In the genomic region with DNA sequence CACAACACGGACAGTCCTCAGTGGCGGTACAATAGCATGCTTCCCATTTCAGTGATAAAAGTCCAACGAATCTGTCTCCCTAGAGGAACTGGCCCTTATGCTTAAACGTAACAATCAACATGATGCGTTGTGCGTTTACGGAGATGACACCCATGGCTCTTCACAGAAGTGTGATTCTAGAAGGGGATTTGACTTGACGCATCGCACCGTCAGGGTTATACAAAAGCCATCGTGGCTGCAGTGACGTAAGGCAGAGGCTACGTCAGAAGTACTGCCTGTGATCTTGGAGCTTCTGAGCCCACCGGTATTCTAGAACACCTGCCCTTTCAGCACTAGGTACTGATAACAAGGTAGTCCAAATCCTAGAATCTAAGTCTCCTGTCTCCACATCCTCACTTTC, we compare ENCODE assay signal across 9 mouse cellular contexts. TPM values are rescaled to one million over a fixed set of nuclear protein-coding genes. Genes with fewer than 3 reads are reported as not detected.
DNase-seq lines count a peak whose midpoint lies in the region; ATAC-seq lines count a peak whose summit lies in the region.
"Had no signal": no experiment of that assay in that cellular context is flagged by ENCODE, and none has a peak within 500 bp of the region (broad histone marks: within the 10 kb centered on the region; RNA-seq: fewer than 3 reads in every experiment).

No protein-coding gene starts in this region.

- no peaks in the 10 kb centered on the region for H3K9me3 ChIP-seq in liver, embryonic 11.5 days (ENCODE audit: control insufficient read depth, low read length)
- no peaks in the 10 kb centered on the region for H3K9me3 ChIP-seq in embryonic facial prominence, embryonic 13.5 days

- H3K27me3 ChIP-seq in liver, embryonic 11.5 days (replicated peaks; ENCODE audit: control insufficient read depth, insufficient read depth, low read length), result no peaks in the 10 kb centered on the region
- 0 out of 2 replicates have a peak, but pooled peaks cover 6% of the 10 kb centered on the region for H3K27me3 ChIP-seq in embryonic facial prominence, embryonic 13.5 days

- ATAC-seq in cerebellum, adult (ENCODE audit: insufficient number of reproducible peaks, low FRiP score, low TSS enrichment), result 0 out of 2 replicates have a peak, but pooled peaks have one; percentile 21
- ATAC-seq in liver, embryonic 11.5 days (replicated peaks; ENCODE audit: low FRiP score), result no peak
- no peak for ATAC-seq in embryonic facial prominence, embryonic 13.5 days (ENCODE audit: insufficient number of reproducible peaks, insufficient read depth, low FRiP score, low TSS enrichment, low read depth)

- H3K27ac ChIP-seq in liver, embryonic 11.5 days (ENCODE audit: low read depth, low read length), result no peak overlapping the region
- H3K27ac ChIP-seq in embryonic facial prominence, embryonic 13.5 days, result no peak overlapping the region
- no peak overlapping the region for H3K27ac ChIP-seq in macrophage

- H3K36me3 ChIP-seq in liver, embryonic 11.5 days (ENCODE audit: control insufficient read depth, insufficient read depth, low read length), result no peaks in the 10 kb centered on the region
- no peaks in the 10 kb centered on the region for H3K36me3 ChIP-seq in embryonic facial prominence, embryonic 13.5 days
- H3K36me3 ChIP-seq in macrophage (ENCODE audit: inconsistent target), result no peaks in the 10 kb centered on the region

- H3K4me2 ChIP-seq in liver, embryonic 11.5 days, result peak overlapping the region; percentile 54
- no peak overlapping the region for H3K4me2 ChIP-seq in embryonic facial prominence, embryonic 13.5 days

- DNase-seq in cerebellum, postnatal 25 days, result no peak
- DNase-seq in liver, embryonic 11.5 days (ENCODE audit: low spot score), result no peak
- no peak for DNase-seq in liver
- no peak for DNase-seq in layer of hippocampus, postnatal 10 days (ENCODE audit: low spot score in 2 of 2)
- DNase-seq in adrenal gland, postnatal 14 days, result no peak
- DNase-seq: cerebellum, adult 11 months had no signal

- H3K4me1 ChIP-seq in liver, embryonic 11.5 days (replicated peaks; ENCODE audit: control insufficient read depth, insufficient read depth, low read length), result peaks cover 1% of the 10 kb centered on the region; the same call in 1 of the 2 replicates
- no peaks in the 10 kb centered on the region; the same call in 1 of the 2 replicates for H3K4me1 ChIP-seq in embryonic facial prominence, embryonic 13.5 days

- WGBS in liver, embryonic 11.5 days, result 58% methylated on average over 14 of the region's 14 CpGs
- 68% methylated on average over 14 of the region's 14 CpGs for WGBS in embryonic facial prominence, embryonic 13.5 days
- 45% methylated on average over 14 of the region's 14 CpGs for WGBS in macrophage (ENCODE audit: missing documents)

- H3K9ac ChIP-seq in liver, embryonic 11.5 days (ENCODE audit: low read depth, low read length), result no peak overlapping the region
- H3K9ac ChIP-seq in embryonic facial prominence, embryonic 13.5 days, result 0 out of 2 replicates have a peak overlapping the region, but pooled peaks have one; percentile 21

- H3K79me2 ChIP-seq in macrophage (ENCODE audit: inconsistent target), result no peaks in the 10 kb centered on the region

- H3K4me3 ChIP-seq in liver, embryonic 11.5 days (ENCODE audit: low read depth, low read length), result no peak overlapping the region
- H3K4me3 ChIP-seq in embryonic facial prominence, embryonic 13.5 days, result no peak overlapping the region
- peak overlapping the region; percentile 1; the same call in 1 of the 2 replicates for H3K4me3 ChIP-seq in macrophage (ENCODE audit: inconsistent target)

RNA-seq across cellular contexts. Expression of gene Intu, which starts 8.2 kb away (rescaled TPM):
- polyA plus RNA-seq in liver, embryonic 11.5 days (2014; fragmentation: Nextera tagmentation; extraction: Ambion mirVana), result 3.1 and 3.6 TPM in 2 replicates
- polyA plus RNA-seq in embryonic facial prominence, embryonic 13.5 days (2015; fragmentation: Nextera tagmentation; extraction: Ambion mirVana), result 3.7 and 3.9 TPM in 2 replicates
- 10 to 100 TPM in 10 of 26 experiments, 1 to 10 TPM in 16; 3.0 to 15.7 (median 9.6) TPM for total RNA-seq in macrophage (2018; cell fraction: chromatin; rRNA removed)
- total RNA-seq in macrophage (2018; cell fraction: cytosol; rRNA removed), result 1 to 10 TPM; 1.9 to 3.5 (median 2.8) TPM
- 10 to 100 TPM in 2 of 26 experiments, 1 to 10 TPM in 24; 2.8 to 14.9 (median 6.9) TPM for total RNA-seq in macrophage (2018; cell fraction: nucleus; rRNA removed)
- polyA plus RNA-seq in macrophage (2018), result 1.0 to 2.0 TPM (median 1.8 TPM) in 3 replicates
- total RNA-seq in layer of hippocampus, postnatal 10 days (2021), result 1 to 10 TPM; 4.8 to 6.3 TPM
- 2.7 and 2.9 TPM in 2 replicates for total RNA-seq in adrenal gland, postnatal 14 days (2021)
